Mouse (Mus musculus) lung, adult 10 weeks (tissue): ENCODE results near the gene Rln3. TPM values are rescaled to one million over a fixed set of nuclear protein-coding genes. Genes with fewer than 3 reads are reported as not detected.

Experiments used
- polyA plus RNA-seq: library from polyadenylated mRNA; stranded (reverse); fragments of 350-450 nt; fragmentation: Illumina TruSeq; extraction: RNeasy Lipid Tissue Mini Kit (QIAGEN cat#74804); gene quantifications from one replicate; pipeline ENCODE4 v1.2.3, GENCODE M21; 2014; ENCODE audit warnings: low read depth, low replicate concordance; ENCODE audit not compliant: insufficient read depth

Gene Rln3
- polyA plus RNA-seq = 1.1 TPM

GRCm38 (mm10) chr8:84044900-84045299 is at the start of gene Rln3:
Rln3 (minus strand) TSS chr8:84045000.

GRCm38 (mm10) chr8:84066291-84066930 is 21.6 kb upstream of the Rln3 start, which contains the start of gene Rfx1:
Rfx1 (plus strand) TSS chr8:84066834.

GRCm38 (mm10) chr8:84065037-84065436 is 20.2 kb upstream of the Rln3 start, which contains the start of gene Gm10643:
Gm10643 (minus strand) TSS chr8:84065137.

GRCm38 (mm10) chr8:84042066-84042947 is 2.5 kb downstream of the Rln3 start, which contains the start of gene Il27ra:
Il27ra (minus strand) TSS chr8:84042589.

GRCm38 (mm10) chr8:84021096-84021495 is 23.7 kb downstream of the Rln3 start, which contains the start of gene Palm3:
Palm3 (plus strand) TSS chr8:84021471.

GRCm38 (mm10) chr8:84011705-84012498 is 32.9 kb downstream of the Rln3 start, which contains the start of gene 2210011C24Rik:
2210011C24Rik (minus strand) TSS chr8:84012171.

GRCm38 (mm10) chr8:84001281-84002000 is 43.4 kb downstream of the Rln3 start, which contains the start of gene 1700067K01Rik:
1700067K01Rik (plus strand) TSS chr8:84001502.

GRCm38 (mm10) chr8:83997511-83998141 is 47.2 kb downstream of the Rln3 start, which contains the start of gene Samd1:
Samd1 (plus strand) TSS chr8:83997672.

Other genes with a start within 250 kb of the Rln3 start
- 6.6 TPM for gene Adgrl1, start 144.9 kb downstream of the Rln3 start, polyA plus RNA-seq
- 0.99 TPM for gene Gm10644, start 89.8 kb downstream of the Rln3 start, polyA plus RNA-seq
- 1.9 TPM for gene Asf1b, start 89.5 kb downstream of the Rln3 start, polyA plus RNA-seq
- 41.6 TPM for gene Prkaca, start 72.0 kb downstream of the Rln3 start, polyA plus RNA-seq
- 21.5 TPM for gene Samd1, start 47.3 kb downstream of the Rln3 start, polyA plus RNA-seq
- gene 1700067K01Rik, start 43.5 kb downstream of the Rln3 start, polyA plus RNA-seq = 0.24 TPM
- gene 2210011C24Rik, start 32.8 kb downstream of the Rln3 start, polyA plus RNA-seq = 15.0 TPM
- 0.21 TPM for gene Palm3, start 23.5 kb downstream of the Rln3 start, polyA plus RNA-seq
- 4.3 TPM for gene Il27ra, start 2.4 kb downstream of the Rln3 start, polyA plus RNA-seq
- gene Gm10643, start 20.1 kb upstream of the Rln3 start, polyA plus RNA-seq = 0.87 TPM
- gene Rfx1, start 21.8 kb upstream of the Rln3 start, polyA plus RNA-seq = 6.9 TPM
- gene Dcaf15, start 59.8 kb upstream of the Rln3 start, polyA plus RNA-seq = 11.5 TPM
- 0.66 TPM for gene Podnl1, start 81.0 kb upstream of the Rln3 start, polyA plus RNA-seq
- 11.2 TPM for gene Cc2d1a, start 102.9 kb upstream of the Rln3 start, polyA plus RNA-seq
- 0.99 TPM for gene 4930432K21Rik, start 103.0 kb upstream of the Rln3 start, polyA plus RNA-seq
- not detected for gene Nanos3, start 140.2 kb upstream of the Rln3 start, polyA plus RNA-seq
- 4.6 TPM for gene Zswim4, start 192.1 kb upstream of the Rln3 start, polyA plus RNA-seq
- 318 TPM for gene D8Ertd738e, start 204.7 kb upstream of the Rln3 start, polyA plus RNA-seq
- gene Mri1, start 212.3 kb upstream of the Rln3 start, polyA plus RNA-seq = 15.2 TPM
- 15.0 TPM for gene Ccdc130, start 225.4 kb upstream of the Rln3 start, polyA plus RNA-seq